Comparison of ENCODE assay signal across 25 mouse cellular contexts in the genomic region with DNA sequence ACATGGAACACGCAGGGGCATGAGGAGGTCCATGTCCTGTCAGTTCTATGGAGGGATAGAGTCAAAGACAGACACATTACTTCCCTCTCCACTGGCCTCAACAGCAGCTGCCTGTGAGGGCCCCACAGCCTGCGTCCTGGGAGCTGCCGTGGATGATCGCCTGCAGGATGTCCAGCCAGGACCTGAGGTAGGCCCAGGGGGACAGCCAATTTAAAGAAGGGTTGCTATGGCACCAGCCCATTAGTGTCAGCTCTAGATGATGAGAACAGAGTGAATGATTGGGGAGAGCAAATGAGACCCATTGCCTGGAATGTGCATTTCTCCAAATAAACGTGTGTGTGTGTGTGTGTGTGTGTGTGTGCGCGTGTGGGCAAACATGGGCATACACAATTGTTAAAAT. TPM values are rescaled to one million over a fixed set of nuclear protein-coding genes. Genes with fewer than 3 reads are reported as not detected.
DNase-seq lines count a peak whose midpoint lies in the region; ATAC-seq lines count a peak whose summit lies in the region.
"Had no signal": no experiment of that assay in that cellular context is flagged by ENCODE, and none has a peak within 500 bp of the region (broad histone marks: within the 10 kb centered on the region; RNA-seq: fewer than 3 reads in every experiment).

No protein-coding gene starts in this region.

- H3K4me3 ChIP-seq in midbrain, embryonic 16.5 days (ENCODE audit: low read depth, low read length): no peak overlapping the region
- H3K4me3 ChIP-seq in midbrain, embryonic 13.5 days (replicated peaks): no peak overlapping the region
- no peak overlapping the region for H3K4me3 ChIP-seq in embryonic facial prominence, embryonic 10.5 days
- H3K4me3 ChIP-seq in hindbrain, embryonic 12.5 days: no peak overlapping the region
- H3K4me3 ChIP-seq: forebrain, embryonic 15.5 days; heart, adult 2 months; heart, embryonic 12.5 days; kidney, embryonic 15.5 days; limb, embryonic 13.5 days; lung, embryonic 15.5 days had no signal

- H3K4me2 ChIP-seq in midbrain, embryonic 16.5 days (ENCODE audit: low read length): no peak overlapping the region
- H3K4me2 ChIP-seq in midbrain, embryonic 13.5 days (replicated peaks): no peak overlapping the region
- no peak overlapping the region for H3K4me2 ChIP-seq in hindbrain, embryonic 12.5 days (replicated peaks)
- H3K4me2 ChIP-seq: forebrain, embryonic 15.5 days; heart, embryonic 12.5 days; kidney, embryonic 15.5 days; limb, embryonic 13.5 days; liver, embryonic 11.5 days; lung, embryonic 15.5 days; midbrain, embryonic 11.5 days had no signal

- H3K9ac ChIP-seq in midbrain, embryonic 16.5 days (ENCODE audit: low read depth, low read length): 0 out of 2 replicates have a peak overlapping the region, but pooled peaks have one; percentile 10
- no peak overlapping the region for H3K9ac ChIP-seq in midbrain, embryonic 13.5 days (replicated peaks)
- no peak overlapping the region for H3K9ac ChIP-seq in hindbrain, embryonic 12.5 days
- H3K9ac ChIP-seq: forebrain, embryonic 15.5 days; heart, embryonic 12.5 days; kidney, embryonic 15.5 days; limb, embryonic 13.5 days; lung, embryonic 15.5 days had no signal

- H3K27me3 ChIP-seq in midbrain, embryonic 16.5 days (ENCODE audit: control insufficient read depth, insufficient read depth, low read depth, low read length): no peaks in the 10 kb centered on the region
- no peaks in the 10 kb centered on the region for H3K27me3 ChIP-seq in midbrain, embryonic 13.5 days
- no peaks in the 10 kb centered on the region for H3K27me3 ChIP-seq in embryonic facial prominence, embryonic 10.5 days (replicated peaks; ENCODE audit: low read depth, poor library complexity, severe bottlenecking)
- no peaks in the 10 kb centered on the region for H3K27me3 ChIP-seq in hindbrain, embryonic 12.5 days
- H3K27me3 ChIP-seq: forebrain, embryonic 15.5 days; heart, embryonic 12.5 days; kidney, embryonic 15.5 days; limb, embryonic 13.5 days; lung, embryonic 15.5 days had no signal

- peaks cover 4% of the 10 kb centered on the region; the same call in 1 of the 2 replicates for H3K4me1 ChIP-seq in midbrain, embryonic 16.5 days (ENCODE audit: control insufficient read depth, insufficient read depth, low read length)
- peaks cover 10% of the 10 kb centered on the region for H3K4me1 ChIP-seq in midbrain, embryonic 13.5 days (replicated peaks)
- peaks cover 6% of the 10 kb centered on the region for H3K4me1 ChIP-seq in embryonic facial prominence, embryonic 10.5 days
- peaks cover 7% of the 10 kb centered on the region for H3K4me1 ChIP-seq in hindbrain, embryonic 12.5 days
- H3K4me1 ChIP-seq: forebrain, embryonic 15.5 days; limb, embryonic 13.5 days; lung, embryonic 15.5 days had no signal

- H3K9me3 ChIP-seq in midbrain, embryonic 16.5 days (replicated peaks; ENCODE audit: control insufficient read depth, low read length, poor library complexity, severe bottlenecking): no peaks in the 10 kb centered on the region
- H3K9me3 ChIP-seq in midbrain, embryonic 13.5 days: no peaks in the 10 kb centered on the region
- H3K9me3 ChIP-seq in embryonic facial prominence, embryonic 10.5 days: no peaks in the 10 kb centered on the region
- H3K9me3 ChIP-seq in hindbrain, embryonic 12.5 days (replicated peaks): no peaks in the 10 kb centered on the region
- H3K9me3 ChIP-seq: forebrain, embryonic 15.5 days; heart, embryonic 12.5 days; kidney, embryonic 15.5 days; limb, embryonic 13.5 days; lung, embryonic 15.5 days had no signal

- no peaks in the 10 kb centered on the region for H3K36me3 ChIP-seq in midbrain, embryonic 16.5 days (ENCODE audit: control insufficient read depth, insufficient read depth, low read length)
- no peaks in the 10 kb centered on the region for H3K36me3 ChIP-seq in midbrain, embryonic 13.5 days
- peaks cover 3% of the 10 kb centered on the region for H3K36me3 ChIP-seq in embryonic facial prominence, embryonic 10.5 days (replicated peaks)
- peaks cover 3% of the 10 kb centered on the region; the same call in 1 of the 2 replicates for H3K36me3 ChIP-seq in hindbrain, embryonic 12.5 days
- H3K36me3 ChIP-seq: kidney, embryonic 15.5 days; lung, embryonic 15.5 days had no signal

- H3K27ac ChIP-seq in midbrain, embryonic 16.5 days (ENCODE audit: low read length): no peak overlapping the region
- no peak overlapping the region for H3K27ac ChIP-seq in midbrain, embryonic 13.5 days
- H3K27ac ChIP-seq in embryonic facial prominence, embryonic 10.5 days (replicated peaks): no peak overlapping the region
- 0 out of 2 replicates have a peak overlapping the region, but pooled peaks have one; percentile 8 for H3K27ac ChIP-seq in hindbrain, embryonic 12.5 days
- H3K27ac ChIP-seq: forebrain, embryonic 15.5 days; heart, adult 2 months; kidney, embryonic 15.5 days; limb, embryonic 13.5 days; lung, embryonic 15.5 days had no signal

- DNase-seq in embryonic facial prominence, embryonic 10.5 days (ENCODE audit: low spot score): peak; percentile 21
- peak; percentile 52 for DNase-seq in retina, embryonic 14.5 days (ENCODE audit: low spot score)
- no peak for DNase-seq in cerebellum, postnatal 36 days
- DNase-seq in adrenal gland, postnatal 14 days: no peak
- DNase-seq: adrenal gland, postnatal 36 days; B cell, adult 2 months; cerebellum, adult 9-10 months; heart, adult 2 months; heart, postnatal 4 days; kidney, adult 18-20 months; kidney, postnatal 25 days; thymus, adult 2 months; thymus, postnatal 36 days had no signal

- no peak for ATAC-seq in midbrain, embryonic 16.5 days
- ATAC-seq in midbrain, embryonic 13.5 days: no peak
- 0 out of 2 replicates have a peak, but pooled peaks have one; percentile 11 for ATAC-seq in hindbrain, embryonic 12.5 days (ENCODE audit: low FRiP score)
- ATAC-seq: forebrain, embryonic 15.5 days; inflammation-experienced regulatory T-cells, adult 6 months had no signal

- WGBS in midbrain, embryonic 16.5 days: 49% methylated on average over 7 of the region's 7 CpGs
- WGBS in midbrain, embryonic 13.5 days: 59% methylated on average over 7 of the region's 7 CpGs
- WGBS in embryonic facial prominence, embryonic 10.5 days: 62% methylated on average over 7 of the region's 7 CpGs
- WGBS in hindbrain, embryonic 12.5 days: 48% methylated on average over 7 of the region's 7 CpGs

RNA-seq across cellular contexts. Expression of gene Slc25a18, which starts 11.0 kb away (rescaled TPM):
- 9.6 and 19.9 TPM in 2 replicates for polyA plus RNA-seq in midbrain, embryonic 16.5 days (2015; fragmentation: Nextera tagmentation; extraction: Ambion mirVana)
- polyA plus RNA-seq in midbrain, embryonic 13.5 days (2015; fragmentation: Nextera tagmentation; extraction: Ambion mirVana): 3.8 and 4.2 TPM in 2 replicates
- polyA plus RNA-seq in embryonic facial prominence, embryonic 10.5 days (2016; fragmentation: Nextera tagmentation; extraction: Ambion mirVana): 0.20 and 0.28 TPM in 2 replicates
- 2.2 and 2.9 TPM in 2 replicates for polyA plus RNA-seq in hindbrain, embryonic 12.5 days (2016; fragmentation: Nextera tagmentation; extraction: Ambion mirVana)
- 0.22 and 0.49 TPM in 2 replicates for total RNA-seq in adrenal gland, postnatal 14 days (2021)
- total RNA-seq: megakaryocyte progenitor cell, adult 5-6 weeks had no signal
- polyA plus RNA-seq: lung, embryonic 15.5 days had no signal

RNA-seq across cellular contexts. Expression of gene Atp6v1e1, which starts 38.2 kb away (rescaled TPM):
- 283 and 296 TPM in 2 replicates for polyA plus RNA-seq in midbrain, embryonic 16.5 days (2015; fragmentation: Nextera tagmentation; extraction: Ambion mirVana)
- polyA plus RNA-seq in midbrain, embryonic 13.5 days (2015; fragmentation: Nextera tagmentation; extraction: Ambion mirVana): 221 and 234 TPM in 2 replicates
- polyA plus RNA-seq in embryonic facial prominence, embryonic 10.5 days (2016; fragmentation: Nextera tagmentation; extraction: Ambion mirVana): 116 and 117 TPM in 2 replicates
- polyA plus RNA-seq in hindbrain, embryonic 12.5 days (2016; fragmentation: Nextera tagmentation; extraction: Ambion mirVana): 178 and 180 TPM in 2 replicates
- total RNA-seq in adrenal gland, postnatal 14 days (2021): 267 and 275 TPM in 2 replicates

RNA-seq across cellular contexts. Expression of gene Bcl2l13, which starts 51.7 kb away (rescaled TPM):
- polyA plus RNA-seq in midbrain, embryonic 16.5 days (2015; fragmentation: Nextera tagmentation; extraction: Ambion mirVana): 23.4 and 26.7 TPM in 2 replicates
- polyA plus RNA-seq in midbrain, embryonic 13.5 days (2015; fragmentation: Nextera tagmentation; extraction: Ambion mirVana): 32.3 and 32.5 TPM in 2 replicates
- 45.1 and 49.7 TPM in 2 replicates for polyA plus RNA-seq in embryonic facial prominence, embryonic 10.5 days (2016; fragmentation: Nextera tagmentation; extraction: Ambion mirVana)
- polyA plus RNA-seq in hindbrain, embryonic 12.5 days (2016; fragmentation: Nextera tagmentation; extraction: Ambion mirVana): 38.2 and 40.0 TPM in 2 replicates
- total RNA-seq in adrenal gland, postnatal 14 days (2021): 77.2 and 88.2 TPM in 2 replicates

Comparison
In these comparisons a context has a peak if more than half of its experiments do, and no peak if none do; other contexts are left out.
1. DNase-seq: peak in embryonic facial prominence, embryonic 10.5 days (single experiment) and retina, embryonic 14.5 days (single experiment); none in cerebellum, postnatal 36 days (0 of 2) and adrenal gland, postnatal 14 days (single experiment).